Mouse (Mus musculus): ENCODE data around the gene Sgpp1.

The Sgpp1 gene

DNA sequence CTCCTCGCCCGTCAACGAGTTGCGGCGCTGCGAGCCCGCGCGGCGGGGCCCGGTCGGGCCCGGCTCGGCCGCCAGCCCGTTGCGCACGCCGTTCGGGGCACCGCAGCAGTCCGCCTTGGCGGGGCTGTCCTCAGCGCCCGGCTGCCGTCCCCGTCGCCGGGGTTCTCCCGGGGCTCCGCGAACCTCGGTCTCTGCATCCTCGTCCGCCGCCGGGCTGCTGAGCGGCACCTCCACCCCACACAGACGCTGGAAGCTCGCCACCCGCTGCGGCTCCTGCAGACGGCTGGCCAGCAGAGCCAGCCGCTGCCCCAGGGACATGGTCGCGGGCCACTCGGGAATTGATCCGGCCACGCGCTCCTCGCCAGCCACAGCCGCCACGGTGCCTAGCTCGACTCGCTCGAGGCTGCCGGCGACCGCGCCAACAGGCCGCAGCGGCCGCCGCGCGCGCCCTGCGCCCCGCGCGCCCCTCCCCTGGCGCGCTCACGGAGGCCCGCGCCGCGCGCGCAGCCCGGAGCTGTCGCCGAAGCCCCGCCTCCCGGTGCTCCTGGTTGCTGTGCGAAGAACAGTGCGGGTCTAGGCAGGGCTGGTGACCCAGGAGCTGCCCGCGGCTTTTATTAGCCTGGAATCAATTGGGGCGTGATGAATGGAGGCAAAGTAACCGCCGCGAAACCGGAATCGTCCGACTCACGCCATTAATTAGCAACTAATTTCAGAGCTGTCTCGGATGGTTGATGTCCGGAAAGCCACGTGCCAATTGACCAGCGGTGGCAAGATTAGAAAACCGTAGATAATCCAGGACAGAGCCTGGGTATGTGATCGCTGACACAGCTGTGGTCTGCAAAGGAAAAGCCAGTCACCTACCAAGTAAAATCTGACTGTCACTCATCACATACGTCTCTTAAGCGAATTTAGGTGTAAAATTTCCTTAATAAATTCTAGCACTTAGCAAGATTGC is at the start of gene Sgpp1:
Gene Sgpp1, minus strand, starts transcription at position 484 of the 955 bp plus-strand sequence.
- DNase-seq (ENCODE audit: low spot score): peak; percentile 80

DNA sequence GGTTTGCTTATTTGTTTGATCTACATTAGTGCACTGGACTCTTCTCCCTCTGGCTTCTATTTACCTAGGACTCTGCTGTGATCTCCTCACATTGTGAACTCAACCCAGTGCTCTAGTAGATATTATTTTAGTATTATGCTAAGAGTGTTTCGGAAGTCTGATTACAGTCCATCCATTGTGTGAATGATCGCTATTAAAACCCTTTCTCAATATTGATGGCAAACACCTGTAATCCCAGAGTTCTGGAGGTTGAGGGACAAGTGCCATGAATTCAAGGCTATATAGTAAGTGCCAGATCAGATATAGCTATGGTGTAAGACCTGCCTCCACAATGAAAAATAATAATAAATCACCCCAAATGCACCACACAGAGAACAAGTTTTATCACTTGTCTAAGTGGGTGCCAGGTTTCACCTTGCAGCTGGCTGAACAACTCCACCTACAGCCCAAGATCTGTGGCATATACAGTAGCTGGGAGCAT is 48.8 kb upstream of the Sgpp1 start:
- no peak for DNase-seq (ENCODE audit: low spot score)

DNA sequence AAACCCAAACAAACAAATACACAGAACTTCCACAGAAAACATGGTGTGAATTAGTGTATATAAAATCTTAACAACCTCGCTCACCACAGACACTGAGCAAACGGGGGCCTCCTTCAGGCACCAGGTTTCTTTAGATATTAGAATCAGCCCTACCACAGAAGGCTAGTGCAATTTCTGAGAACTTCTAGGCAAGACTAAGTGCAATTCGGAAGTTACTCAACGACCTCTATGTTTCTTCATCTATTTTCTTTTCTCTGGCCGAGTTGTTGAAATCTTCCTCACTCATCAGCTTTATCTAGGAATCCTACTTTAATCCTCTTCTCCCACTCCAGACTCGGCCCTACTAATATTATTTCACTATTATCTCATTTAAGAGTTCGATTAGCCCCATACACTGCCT is 46.5 kb upstream of the Sgpp1 start:
- DNase-seq (ENCODE audit: low spot score): no peak

DNA sequence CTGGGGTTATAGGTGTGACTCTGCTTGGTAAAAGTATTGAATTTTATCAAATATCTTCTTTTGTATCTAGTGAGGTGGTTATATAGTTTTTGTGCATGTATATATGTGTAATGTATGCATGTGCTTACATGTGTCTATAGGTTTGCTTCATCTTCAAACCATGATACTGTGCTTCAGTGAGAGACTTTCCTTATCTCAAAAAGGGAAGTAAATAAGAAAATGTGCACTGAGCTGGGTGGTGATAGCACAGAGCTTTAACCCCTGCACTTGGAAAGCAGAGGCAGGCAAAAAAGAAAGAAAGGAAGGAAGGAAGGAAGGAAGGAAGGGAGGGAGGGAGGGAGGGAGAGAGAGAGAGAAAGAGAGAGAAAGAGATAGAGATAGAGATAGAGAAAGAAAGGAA is 45.9 kb upstream of the Sgpp1 start:
- DNase-seq (ENCODE audit: low spot score): no peak

DNA sequence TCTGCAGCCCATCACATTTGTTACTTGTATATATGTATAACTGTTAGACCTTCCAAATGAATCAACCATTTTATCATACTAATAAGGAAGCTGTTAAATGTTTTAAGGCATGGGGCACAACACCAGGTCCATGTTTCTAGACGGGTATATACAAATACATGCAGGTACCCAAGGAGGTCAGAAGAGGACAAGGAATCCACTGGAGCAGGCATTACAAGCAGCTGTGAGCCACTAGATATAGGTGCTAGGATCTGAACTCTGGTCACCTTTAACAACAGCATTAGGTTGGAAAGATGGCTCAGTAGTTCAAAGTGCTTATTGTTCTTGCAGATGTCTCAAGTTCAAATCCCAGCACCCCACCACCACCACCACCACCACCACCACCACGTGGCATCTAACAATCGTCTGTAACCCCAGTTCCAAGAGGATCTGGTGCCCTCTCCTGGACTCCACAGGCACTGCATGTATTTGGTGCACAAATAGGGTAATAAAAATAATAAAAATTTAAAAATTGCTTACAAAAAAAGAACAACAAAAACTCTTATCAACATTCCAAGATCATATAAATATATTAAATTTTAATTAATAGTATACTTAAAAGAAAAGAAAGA is 37.0 kb upstream of the Sgpp1 start:
- peak; percentile 66 for DNase-seq (ENCODE audit: low spot score)

DNA sequence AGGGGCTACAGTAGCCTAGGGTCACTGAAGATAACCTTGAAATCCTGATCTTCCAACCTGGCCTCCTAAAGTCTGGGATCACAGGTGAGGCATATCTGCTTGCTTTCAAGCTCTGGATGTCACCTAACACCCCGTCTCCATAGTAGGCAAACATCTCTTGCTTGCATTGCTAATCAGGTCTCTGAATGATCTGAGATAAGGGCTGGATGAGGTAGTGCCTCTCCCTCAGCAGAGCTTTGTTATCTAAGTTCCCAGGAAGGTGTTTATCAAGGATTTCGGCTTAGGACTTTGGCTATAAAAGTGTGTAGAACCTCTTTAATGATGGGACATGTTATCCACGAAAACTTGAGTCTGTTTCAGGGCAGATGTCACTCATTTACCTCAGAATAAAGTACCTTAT is 35.9 kb upstream of the Sgpp1 start:
- no peak for DNase-seq (ENCODE audit: low spot score)

DNA sequence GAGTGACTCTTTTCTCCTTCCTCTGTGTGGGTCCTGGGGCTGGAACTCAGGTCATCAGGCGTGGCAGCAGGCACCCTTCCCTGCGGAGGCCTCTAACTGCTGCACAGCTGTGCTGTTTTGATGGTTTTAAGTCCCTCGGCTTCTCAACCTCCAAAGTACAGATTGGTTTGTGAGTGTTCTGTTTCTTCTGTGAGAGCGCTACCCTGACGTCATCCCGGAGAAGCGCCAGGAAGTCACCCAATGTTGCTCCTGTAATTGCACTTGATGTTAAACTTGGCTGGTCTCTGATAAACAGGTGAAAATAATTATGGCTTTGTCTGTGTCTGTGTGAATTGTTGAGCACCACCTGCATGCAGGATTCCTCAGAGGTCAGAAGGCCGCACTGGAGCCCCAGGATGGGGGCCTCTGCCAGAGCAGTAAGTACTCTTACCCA is 31.4 kb upstream of the Sgpp1 start:
- DNase-seq (ENCODE audit: low spot score): peak; percentile 84

DNA sequence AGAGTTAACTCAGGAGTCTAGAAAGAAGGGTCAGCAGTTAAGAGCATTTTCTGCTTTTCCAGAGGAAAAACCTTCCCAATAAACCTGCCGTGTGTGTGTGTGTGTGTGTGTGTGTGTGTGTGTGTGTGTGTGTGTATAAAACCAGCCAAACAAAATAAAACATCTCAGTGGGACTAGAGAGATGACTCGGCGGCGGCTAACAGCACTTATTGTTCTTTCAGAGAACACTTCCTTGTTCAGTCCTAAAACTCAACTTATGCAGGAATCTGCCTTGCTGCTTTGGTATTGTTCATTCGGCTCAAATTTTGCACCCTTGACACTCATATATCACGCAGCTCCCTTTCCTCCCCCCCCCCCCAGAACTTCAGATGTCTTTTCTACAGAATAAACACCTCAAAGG is 30.9 kb upstream of the Sgpp1 start:
- no peak for DNase-seq (ENCODE audit: low spot score)

DNA sequence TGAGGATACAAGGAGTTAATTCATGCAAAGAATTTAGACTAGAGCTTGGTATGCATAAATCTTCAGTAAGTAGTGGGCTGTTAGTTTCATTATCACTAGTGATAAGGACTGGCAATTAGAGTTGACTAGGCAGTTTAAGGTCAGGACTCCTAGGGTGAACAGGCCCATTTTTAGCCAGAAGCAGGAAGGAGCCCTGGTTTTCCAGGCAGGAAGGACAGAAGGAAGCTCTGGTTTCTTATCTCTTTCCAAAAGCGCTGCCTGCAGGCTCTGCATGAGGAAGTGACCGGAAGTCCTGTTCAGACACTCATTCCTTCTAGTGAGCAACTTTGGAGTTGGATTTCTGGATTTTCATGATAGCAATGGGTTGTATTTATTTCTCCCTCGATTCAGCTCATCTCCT is 30.2 kb upstream of the Sgpp1 start:
- no peak for DNase-seq (ENCODE audit: low spot score)

DNA sequence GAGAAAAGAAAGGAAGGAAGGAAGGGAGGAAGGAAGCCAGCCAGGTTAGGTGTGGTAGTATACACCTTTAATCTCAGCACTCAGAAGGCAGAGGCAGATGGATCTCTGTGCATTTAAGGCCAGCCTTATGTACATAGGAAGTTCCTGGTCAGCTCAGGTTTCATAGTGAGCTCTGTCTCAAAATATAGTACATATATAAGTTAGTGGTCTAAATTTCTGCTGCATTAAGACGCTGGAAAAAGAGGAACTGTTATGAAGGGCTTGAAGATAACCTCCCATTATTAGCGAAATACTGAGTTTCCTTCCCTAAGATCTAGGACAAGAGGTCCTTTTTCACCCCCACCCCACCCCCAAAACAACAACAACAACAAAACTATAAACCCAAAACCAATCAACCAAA is 20.9 kb upstream of the Sgpp1 start:
- no peak for DNase-seq (ENCODE audit: low spot score)

DNA sequence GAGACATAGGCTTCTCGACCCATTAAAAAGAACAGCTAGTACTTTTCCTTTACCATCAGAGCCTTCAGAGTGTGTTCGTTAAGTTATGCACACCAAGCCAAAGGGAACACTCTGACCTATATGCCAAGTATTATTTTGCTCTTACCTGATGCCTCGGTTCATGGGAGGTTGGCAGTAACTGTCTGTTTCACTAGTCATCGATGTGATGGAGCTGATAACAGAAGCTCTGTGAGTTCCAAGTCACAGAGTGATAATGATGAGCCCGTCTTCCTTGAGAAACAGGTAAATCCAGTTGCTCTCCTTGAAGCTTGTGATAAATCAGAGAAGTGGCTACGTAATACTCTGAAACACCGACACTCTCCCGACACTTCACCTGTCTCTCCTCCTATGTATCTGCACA is 18.2 kb upstream of the Sgpp1 start:
- no peak for DNase-seq (ENCODE audit: low spot score)

DNA sequence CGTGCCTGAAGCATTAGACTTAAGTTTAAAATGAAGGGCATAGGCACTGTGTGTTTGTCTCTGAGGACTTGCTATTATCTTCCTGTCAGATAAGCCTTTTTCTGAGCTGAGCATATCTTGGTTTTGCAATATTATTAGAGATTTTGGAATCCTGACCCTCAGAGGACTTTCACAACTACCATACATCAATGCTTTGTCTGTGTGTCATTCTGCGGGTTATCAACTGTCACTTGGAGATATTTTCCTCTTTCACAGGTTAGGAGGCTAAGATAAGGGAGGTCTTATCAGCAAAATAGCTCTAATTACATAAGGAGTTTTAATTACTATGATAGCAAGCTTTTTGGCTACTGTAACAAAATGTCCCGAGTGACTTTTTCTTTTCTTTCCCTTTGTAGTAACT is 16.5 kb upstream of the Sgpp1 start:
- no peak for DNase-seq (ENCODE audit: low spot score)

DNA sequence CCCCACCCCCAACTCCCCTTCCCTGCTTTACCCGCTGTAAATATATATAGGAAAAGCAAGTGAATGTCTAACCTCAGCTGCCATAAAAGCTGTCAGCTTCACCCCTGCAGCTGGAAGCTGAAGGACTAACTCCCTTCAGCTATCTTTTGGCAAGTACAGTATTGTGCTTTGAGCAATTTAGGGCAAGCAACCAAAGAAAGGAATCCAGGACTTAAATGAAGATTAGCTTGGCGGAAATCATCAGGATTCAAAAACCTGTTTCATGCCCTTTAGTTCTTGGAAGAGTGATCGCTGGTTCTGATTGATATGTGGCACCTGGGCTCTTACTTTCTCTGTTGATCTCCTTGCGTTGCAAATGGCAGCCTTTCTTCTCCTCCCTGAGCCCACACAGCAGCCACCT is 13.0 kb upstream of the Sgpp1 start:
- DNase-seq (ENCODE audit: low spot score): no peak

DNA sequence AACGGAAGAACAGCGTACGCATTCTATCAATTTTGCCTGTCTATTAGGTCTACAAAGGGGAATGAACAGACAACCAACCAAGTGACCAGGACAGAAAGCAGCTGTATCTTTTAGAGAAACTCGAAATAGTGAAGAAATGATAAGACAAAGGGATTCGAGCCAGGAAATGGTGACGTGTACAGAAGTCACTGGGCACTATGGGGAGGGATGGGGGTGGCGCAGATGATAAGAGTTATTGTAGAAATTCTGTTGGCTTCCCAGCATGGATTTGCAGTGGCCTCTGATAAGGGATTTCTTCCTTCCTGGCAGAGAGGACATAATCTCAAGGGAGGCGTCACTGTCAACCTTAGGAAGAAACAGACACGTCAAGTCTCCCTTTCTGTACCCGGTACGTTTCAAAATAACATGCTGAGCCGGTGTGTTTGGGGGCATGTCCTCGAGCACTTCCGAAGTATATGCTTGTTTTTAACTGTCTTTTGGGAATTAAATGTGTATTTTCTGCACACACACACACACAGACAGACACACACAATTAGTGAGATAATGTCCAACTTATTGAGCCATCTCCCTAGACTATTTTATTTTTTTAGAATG is 10.3 kb upstream of the Sgpp1 start:
- DNase-seq (ENCODE audit: low spot score): no peak

DNA sequence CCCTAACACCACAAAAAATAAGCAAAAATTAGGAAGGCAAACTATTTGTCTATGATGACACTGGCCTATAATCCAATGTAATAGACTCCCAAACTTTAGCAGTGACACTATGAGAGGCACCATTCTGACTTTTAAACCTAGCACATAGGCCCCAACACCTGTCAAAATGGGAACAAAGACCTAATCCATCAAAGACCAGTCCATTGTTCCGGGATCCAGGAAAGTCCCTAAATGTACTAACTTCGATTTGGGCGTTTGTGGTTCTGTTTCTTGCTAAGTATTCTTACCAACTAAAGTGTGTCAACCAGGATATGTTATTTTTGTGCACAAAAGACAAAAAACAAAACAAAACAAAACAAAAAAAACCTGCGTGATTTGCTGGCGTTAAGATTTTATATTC is 6.6 kb upstream of the Sgpp1 start:
- no peak for DNase-seq (ENCODE audit: low spot score)

DNA sequence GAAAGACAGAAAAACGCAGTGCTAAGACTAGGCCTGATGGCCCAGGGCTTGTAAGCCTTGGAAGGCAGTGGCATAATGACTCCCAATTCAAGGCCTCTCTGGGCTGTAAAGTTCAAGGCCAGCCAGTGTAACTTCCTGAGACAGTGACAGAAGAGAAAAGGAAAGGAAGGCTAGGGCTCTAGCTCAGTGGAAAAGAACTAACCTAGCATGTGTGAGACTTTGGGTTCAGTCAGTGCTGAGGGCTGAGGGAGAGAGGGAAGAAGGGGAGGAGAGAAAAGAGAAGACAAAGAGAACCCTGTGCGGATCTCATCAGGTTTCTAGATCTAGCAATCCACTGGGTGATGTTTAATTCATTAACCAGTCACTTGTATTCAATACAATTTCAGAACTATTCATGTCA is 5.7 kb upstream of the Sgpp1 start:
- DNase-seq (ENCODE audit: low spot score): no peak

DNA sequence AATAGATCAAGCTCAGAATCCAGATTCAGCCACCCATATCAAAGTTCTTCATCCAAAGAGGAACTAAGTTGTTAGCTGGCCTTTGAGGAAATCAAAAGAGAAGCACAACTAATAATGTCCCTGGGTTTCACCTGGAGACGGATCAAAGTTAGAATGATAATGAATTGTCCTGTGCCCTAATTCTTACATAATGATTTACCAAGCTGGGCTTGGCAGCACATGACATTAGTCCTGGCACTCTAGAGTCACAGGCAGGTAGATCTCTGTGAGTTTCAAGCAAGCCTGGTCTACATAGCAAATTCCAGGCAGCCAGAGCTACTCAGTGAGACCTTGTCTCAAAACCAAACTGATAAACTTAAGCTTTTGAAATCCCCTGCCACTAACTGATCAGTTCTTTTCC is 4.9 kb upstream of the Sgpp1 start:
- DNase-seq (ENCODE audit: low spot score): no peak

DNA sequence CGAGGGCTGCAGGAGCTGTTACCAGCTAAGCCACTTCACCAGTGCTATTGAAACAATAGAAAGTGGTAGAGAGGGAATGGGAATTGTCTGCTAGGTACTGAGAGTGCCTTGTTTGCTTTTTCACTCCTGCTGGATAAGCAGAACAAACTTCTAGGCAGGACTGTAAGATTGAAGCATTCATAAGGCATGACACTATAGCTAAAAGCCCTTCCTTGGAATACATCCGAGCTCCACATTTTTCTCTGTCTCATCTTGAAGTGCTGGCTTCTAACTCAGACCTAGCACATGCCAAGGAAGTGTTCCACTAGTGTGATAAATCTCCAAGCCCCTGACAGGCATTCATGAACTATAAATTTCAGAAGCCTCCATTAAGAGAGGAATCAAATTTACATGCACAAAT is 4.1 kb upstream of the Sgpp1 start:
- DNase-seq (ENCODE audit: low spot score): no peak

DNA sequence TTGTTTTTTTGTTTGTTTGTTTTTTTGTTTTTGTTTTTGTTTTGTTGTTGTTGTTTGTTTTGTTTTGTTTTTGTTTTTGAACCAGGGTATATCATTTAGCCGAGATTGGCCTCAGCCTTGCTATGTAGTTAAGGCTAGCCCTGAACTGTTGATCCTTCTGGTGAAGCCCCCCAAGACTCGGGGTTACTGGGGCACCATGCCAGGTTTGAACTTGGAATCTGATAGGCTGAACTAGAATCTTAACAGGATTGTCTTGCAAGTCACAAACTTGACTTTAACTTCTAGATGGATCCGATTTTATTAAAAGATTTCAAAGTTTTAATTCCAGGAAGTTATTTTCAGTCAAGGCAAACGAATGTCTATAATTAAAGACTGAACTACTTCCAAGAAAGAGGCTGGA is 767 bp upstream of the Sgpp1 start:
- DNase-seq (ENCODE audit: low spot score): no peak

DNA sequence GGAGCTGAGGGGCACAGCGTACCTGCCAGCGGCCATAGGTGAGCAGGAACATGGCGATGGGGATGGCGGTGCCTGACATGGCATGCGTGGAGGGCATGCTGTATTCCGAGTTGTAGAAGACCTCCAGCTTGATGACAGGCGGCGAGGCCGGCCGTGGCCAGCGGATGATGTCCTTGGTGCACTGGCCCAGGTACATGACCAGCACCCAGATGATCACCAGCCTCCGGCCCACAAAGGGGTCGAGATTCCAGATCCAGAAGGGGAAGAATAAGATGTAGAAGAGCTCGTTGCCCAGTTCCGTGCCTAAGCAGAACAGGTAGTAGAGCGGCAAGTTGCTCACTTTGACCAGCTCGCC is 661 bp downstream of the Sgpp1 start:
- peak; percentile 23 for DNase-seq (ENCODE audit: low spot score)

DNA sequence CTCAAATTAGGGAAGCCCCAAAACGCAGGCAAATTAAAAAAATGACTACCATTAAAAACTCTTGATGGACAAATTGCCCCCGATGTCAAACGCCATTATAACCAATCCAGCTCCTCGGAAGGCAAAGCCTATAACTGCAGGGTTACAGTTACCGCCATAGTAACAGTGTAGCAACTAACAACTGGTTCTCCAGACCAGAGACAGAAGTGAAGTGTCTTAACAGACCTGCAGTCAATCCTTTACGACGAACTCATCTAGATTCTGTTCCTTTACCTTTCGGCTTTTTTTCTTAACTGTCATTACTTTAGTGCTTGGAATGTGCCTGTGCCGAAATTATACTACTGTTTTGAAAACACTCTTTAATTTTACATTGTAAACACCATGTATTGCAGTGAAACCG is 1.4 kb downstream of the Sgpp1 start:
- peak; percentile 34 for DNase-seq (ENCODE audit: low spot score)

DNA sequence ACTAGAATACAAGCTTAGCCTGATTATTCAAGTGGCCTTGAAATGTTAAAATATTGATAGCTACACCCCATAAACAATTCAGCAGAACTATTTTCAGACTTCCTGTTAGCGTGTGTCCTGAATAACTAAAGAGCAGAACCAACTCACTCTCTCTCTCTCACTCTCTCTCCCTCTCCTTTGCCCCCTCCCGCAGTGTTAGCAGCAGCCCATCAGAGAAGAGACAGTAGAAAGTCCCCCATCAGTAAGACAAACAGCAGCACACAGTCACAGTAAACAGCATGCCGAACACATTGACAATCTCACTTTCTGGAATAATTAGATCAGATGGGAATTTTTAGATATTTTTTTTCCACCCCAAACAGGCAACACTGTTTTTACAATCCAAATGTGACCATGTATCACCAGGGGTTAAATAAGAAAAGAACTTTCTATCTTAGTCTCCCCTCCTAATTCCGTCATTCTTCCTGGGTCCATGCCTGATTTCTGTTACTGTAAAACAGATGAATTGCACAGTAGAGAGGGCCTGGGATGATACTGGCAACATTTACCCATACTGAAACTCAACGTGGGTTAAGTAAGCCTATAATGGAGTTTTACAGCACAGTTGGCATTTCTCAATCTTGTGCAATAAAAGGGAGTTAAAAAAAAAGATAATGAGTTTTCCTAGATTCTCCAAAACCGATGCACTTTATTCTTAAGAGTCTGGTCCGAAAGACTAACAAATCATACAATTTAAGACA is 2.0 kb downstream of the Sgpp1 start:
- peak; percentile 18 for DNase-seq (ENCODE audit: low spot score)

Measured in T-cell, adult 2 months (primary cell).